Mouse (Mus musculus) testis, adult 2 months (tissue): Measurements from ENCODE around the gene Colgalt2. TPM values are rescaled to one million over a fixed set of nuclear protein-coding genes. Genes with fewer than 3 reads are reported as not detected.
A peak's percentile ranks its signal among the peaks of the same experiment; 100 is the strongest.
"Not testable (repeated sequence)": the region's sequence is repeated elsewhere in the genome, so short reads cannot be mapped to it uniquely, and the experiment has no call there.

ENCODE experiments used
- H3K27ac ChIP-seq: fragments of 200-500 bp; 2 replicates; pipeline ENCODE4 v1.5.1; 2012; ENCODE audit warnings: low read depth, low read length; ENCODE audit not compliant: control insufficient read depth, insufficient read depth
- H3K27me3 ChIP-seq: fragments of 200-500 bp; 2 replicates; pipeline ENCODE4 v1.6.1; 2012; ENCODE audit warnings: mild to moderate bottlenecking, low read length, moderate library complexity; ENCODE audit not compliant: control insufficient read depth, insufficient read depth
- H3K36me3 ChIP-seq: fragments of 200-500 bp; 2 replicates; pipeline ENCODE4 v1.6.1; 2012; ENCODE audit warnings: mild to moderate bottlenecking, low read length; ENCODE audit not compliant: control insufficient read depth, insufficient read depth
- H3K4me1 ChIP-seq: fragments of 200-500 bp; 2 replicates; pipeline ENCODE4 v1.6.1; 2012; ENCODE audit warnings: low read length; ENCODE audit not compliant: control insufficient read depth, insufficient read depth
- H3K4me3 ChIP-seq: fragments of 200-500 bp; 2 replicates; pipeline ENCODE4 v1.5.1; 2012; ENCODE audit warnings: low read depth, mild to moderate bottlenecking, low read length, moderate library complexity, mixed read lengths; ENCODE audit not compliant: control insufficient read depth
- CTCF ChIP-seq: fragments of 200-500 bp; IDR thresholded peaks from 2 replicates; pipeline ENCODE4 v1.5.1; 2012; ENCODE audit warnings: low read depth, mild to moderate bottlenecking, inconsistent platforms, low read length, moderate library complexity; ENCODE audit not compliant: control insufficient read depth, insufficient read depth, insufficient replicate concordance
- POLR2A ChIP-seq: fragments of 200-500 bp; IDR thresholded peaks from 2 replicates; pipeline ENCODE4 v1.6.1; 2012; ENCODE audit warnings: low read depth, mild to moderate bottlenecking, inconsistent platforms, low read length, moderate library complexity; ENCODE audit not compliant: control insufficient read depth
- polyA plus RNA-seq: library from polyadenylated mRNA; depleted of rRNA; stranded (reverse); fragments of >200 nt; gene quantifications from 2 replicates; pipeline ENCODE4 v1.2.3, GENCODE M21; 2012; rRNA removed

The Colgalt2 gene
- 0.07 and 0.10 TPM in 2 replicates for polyA plus RNA-seq

DNA sequence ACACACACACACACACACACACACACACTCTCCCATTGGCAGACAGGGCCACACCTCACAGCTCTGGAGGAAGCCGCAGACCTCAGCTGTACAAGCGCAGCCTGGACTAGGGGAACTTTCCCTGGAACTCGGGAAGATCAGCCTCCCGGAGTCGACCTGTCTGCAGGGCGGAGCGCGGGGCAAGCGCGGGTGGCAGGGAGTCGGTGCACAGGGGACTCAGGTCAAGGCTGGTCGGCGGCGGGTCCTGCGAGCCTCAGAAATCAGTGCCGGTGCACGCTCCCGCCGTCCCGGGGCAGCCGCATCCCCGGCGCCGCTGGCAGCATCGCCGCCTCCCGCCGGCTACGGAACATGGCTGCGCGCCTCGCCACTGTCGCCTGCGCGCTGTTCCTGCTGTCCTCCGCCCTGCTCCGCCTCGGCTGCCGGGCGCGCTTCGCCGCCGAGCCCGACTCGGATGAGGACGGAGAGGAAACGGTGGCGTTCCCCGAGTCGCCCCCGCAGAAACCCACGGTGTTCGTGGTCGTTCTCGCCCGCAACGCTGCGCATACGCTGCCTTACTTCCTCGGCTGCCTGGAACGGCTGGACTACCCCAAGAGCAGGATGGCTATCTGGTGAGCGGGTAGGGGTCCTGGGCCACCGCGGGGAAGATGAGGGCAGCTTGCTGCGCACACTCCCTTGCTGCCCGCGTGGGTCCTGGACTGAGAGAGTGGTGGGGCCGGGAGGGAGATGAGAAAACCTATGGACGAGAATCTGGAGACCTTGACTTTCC, at the start of gene Colgalt2:
TSS of gene Colgalt2 (plus strand) at position 41 of the 766 bp plus-strand sequence.
- Histone ChIP-seq H3K36me3 (no peaks in the 10 kb centered on the region), H3K4me3 (peak within 1 kb of the TSS; percentile 56), H3K4me1 (peaks cover 6% of the 10 kb centered on the region), H3K27ac (no peak within 1 kb of the TSS), H3K27me3 (no peaks in the 10 kb centered on the region)
- TF ChIP-seq CTCF = no peak
- no peak for TF ChIP-seq POLR2A

DNA sequence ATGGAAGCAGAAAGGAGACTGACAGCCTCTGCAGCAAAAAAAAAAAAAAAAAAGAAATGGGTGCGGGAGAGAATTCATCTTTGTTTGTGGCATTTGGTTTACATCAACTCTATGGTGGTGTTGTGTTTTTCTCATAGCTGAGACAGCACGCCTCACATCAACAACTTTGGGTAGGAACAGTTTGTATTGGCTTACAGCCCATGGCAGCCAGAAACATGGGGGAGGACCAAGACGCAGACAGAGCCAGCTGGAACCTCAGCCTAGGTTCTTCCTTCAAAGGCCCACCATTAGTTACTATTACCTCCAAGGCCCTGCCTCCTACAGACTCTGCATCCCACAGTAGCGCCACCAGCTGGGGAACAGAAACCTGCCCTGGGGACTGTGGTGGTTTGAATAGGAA, 42.9 kb upstream of the Colgalt2 start:
- TF ChIP-seq CTCF (no peak), POLR2A (no peak)
- Histone ChIP-seq H3K4me1 (no peaks in the 10 kb centered on the region), H3K27ac (no peak overlapping the region), H3K36me3 (no peaks in the 10 kb centered on the region), H3K4me3 (no peak overlapping the region), H3K27me3 (no peaks in the 10 kb centered on the region)

DNA sequence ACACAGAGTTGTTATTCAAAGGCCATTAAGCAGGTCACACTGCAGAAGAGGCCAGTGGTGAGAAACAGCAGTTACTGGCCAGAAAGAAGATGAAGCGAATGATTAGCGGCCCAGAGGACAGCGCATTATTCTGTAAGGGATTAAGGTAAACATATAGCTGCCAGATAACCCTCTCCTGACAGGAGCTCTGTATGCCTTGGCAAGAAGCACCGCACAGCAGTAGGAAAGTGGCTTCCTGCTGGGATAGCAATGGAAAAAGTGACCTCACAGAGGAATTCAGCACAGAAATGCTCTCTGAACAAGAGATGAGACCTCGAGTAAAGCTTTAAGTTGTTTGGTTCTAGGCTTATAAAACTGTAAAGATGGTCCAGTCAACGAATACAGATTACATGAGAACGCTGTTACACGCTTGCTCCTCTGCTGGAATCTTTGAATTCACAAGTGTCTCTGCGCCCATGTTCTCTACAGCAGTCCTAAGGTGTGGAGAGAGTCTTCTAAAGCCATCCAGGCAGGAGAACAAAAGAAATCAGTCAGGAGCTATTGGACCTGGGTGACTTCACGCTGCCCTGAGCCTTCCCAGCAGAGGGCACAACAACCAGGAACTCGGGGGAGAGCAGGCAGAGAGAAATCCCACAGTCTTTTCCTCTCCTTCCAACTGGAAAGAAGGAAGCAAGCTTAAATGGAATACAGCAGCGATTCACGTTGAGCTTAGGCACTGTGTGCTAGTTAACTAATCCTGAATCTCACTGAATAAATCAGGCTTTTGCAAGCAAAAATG, 31.1 kb upstream of the Colgalt2 start:
- no peak for TF ChIP-seq POLR2A
- TF ChIP-seq CTCF = no peak
- no peaks in the 10 kb centered on the region for H3K4me1 ChIP-seq
- H3K27ac ChIP-seq = no peak overlapping the region
- H3K36me3 ChIP-seq = no peaks in the 10 kb centered on the region
- H3K4me3 ChIP-seq = no peak overlapping the region
- H3K27me3 ChIP-seq = no peaks in the 10 kb centered on the region

DNA sequence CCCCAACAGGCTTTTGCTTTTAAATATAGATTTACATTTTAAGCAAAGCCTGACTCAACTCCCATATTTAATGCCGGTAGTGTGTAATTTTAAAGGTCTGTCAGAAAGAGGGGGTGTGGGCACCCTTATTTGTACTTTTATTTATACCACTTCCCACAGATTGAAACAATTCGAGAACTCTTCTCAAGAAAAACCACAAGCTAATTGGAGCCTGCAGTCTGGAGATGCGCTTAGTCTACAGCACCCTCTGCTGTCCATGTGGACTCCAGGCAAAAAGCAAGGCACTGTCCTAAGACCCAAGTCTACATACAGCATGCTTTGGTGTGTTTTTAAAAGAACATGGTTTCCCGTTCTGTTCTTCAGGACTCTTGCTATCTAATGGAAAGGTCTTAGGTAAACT, 30.5 kb upstream of the Colgalt2 start:
- H3K27ac ChIP-seq = no peak overlapping the region

DNA sequence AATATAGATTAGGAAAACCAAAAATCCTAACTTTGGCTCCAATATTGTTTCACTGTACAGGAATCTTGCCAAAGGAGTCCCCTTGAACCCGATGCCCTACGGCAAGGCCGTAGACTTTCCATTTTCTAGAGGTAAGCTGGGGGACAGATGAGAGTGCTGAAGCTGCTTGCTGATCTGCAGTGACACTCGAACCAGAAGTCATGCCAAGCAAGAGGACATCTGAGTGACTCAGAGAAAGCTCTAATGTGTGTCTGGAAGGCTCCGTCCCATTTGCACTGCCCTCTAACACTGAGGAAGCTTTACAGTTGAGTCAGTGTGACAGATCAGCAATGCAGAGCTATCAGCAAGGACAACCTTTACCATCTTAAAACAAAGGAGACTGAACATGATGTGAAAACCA, 21.3 kb upstream of the Colgalt2 start:
- TF ChIP-seq POLR2A = no peak
- no peak for TF ChIP-seq CTCF
- Histone ChIP-seq H3K27ac (no peak overlapping the region), H3K27me3 (no peaks in the 10 kb centered on the region), H3K4me1 (no peaks in the 10 kb centered on the region), H3K36me3 (no peaks in the 10 kb centered on the region), H3K4me3 (no peak overlapping the region)

More for the DNA sequence above, 30.5 kb upstream of the Colgalt2 start:
- H3K4me3 ChIP-seq = no peak overlapping the region
- H3K4me1 ChIP-seq = no peaks in the 10 kb centered on the region
- H3K27me3 ChIP-seq = no peaks in the 10 kb centered on the region
- no peaks in the 10 kb centered on the region for H3K36me3 ChIP-seq
- TF ChIP-seq CTCF = peak; percentile 34; the same call in 1 of the 2 replicates
- TF ChIP-seq POLR2A = no peak

DNA sequence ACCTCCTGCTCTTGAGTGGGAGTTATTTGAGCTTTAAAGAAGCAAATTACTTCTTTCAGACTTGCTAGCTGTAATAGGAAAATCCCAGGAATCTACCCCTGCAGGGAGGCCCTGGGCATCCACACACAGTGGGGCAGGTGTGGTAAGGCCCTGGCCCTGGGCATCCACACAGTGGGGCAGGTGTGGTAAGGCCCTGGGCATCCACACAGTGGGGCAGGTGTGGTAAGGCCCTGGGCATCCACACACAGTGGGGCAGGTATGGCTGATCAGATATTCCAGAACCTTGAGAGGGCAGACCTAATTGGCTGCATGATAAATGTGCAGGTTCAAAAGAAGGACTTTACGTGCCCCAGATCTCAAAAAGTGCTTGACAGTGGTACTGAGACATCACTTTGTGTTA, 15.0 kb upstream of the Colgalt2 start:
- Histone ChIP-seq H3K36me3 (no peaks in the 10 kb centered on the region), H3K4me1 (0 out of 2 replicates have a peak, but pooled peaks cover 2% of the 10 kb centered on the region), H3K4me3 (no peak overlapping the region), H3K27me3 (no peaks in the 10 kb centered on the region), H3K27ac (no peak overlapping the region)
- no peak for TF ChIP-seq CTCF
- no peak for TF ChIP-seq POLR2A

DNA sequence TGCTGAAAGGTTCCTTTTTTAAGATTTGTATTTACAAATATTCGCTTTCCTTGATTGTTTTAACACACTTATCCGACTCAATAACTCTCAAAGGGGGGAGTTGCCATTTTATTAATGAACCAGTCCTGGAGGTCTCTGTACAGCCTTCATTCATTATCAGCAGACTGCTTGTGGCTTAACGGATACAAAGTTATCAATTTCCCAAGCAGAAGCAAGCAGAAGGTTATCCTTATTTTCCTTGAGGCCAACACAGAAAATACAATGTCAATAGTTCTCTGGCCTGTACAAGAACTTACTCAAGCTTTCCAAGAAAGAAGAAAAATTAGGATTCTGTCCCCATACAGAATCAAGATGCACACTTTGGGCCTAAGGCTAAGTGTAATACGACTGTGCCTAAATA, 13.9 kb upstream of the Colgalt2 start:
- not testable (repeated sequence) for H3K27ac ChIP-seq

DNA sequence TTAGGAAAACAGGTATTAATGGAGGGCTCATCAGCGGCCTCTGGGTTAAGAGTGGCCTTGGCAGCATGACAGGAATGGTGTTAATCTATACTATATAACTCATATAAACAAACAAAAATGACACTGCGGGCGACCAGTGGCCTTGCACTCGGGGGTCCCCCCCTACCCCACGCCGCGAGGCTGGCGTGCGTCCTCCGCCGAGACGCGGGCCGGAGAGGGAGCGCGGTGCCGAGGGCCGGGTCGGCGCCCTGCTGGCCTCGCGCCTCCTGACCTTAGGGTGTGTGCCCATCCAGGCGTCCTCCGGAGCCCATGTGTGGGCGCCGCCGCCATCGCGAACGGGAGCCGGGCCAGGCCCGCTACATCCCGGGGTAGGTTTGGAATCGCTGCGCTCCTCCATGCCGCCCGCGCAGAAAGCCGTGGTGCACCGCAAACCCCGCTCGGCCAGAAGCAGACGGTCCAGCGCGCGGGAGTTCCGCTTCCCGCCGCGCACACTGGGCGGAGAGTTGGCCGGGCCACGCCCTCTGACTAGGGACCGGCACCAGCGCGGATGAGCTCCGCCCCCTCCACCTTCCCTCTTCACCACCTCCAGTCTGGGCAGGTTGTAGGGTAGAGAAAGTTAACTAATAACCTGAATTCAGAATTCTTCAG, 13.3 kb upstream of the Colgalt2 start, which contains the start of gene Tsen15:
TSS of gene Tsen15 (minus strand) at position 501 of the 648 bp plus-strand sequence.
- H3K36me3 ChIP-seq = no peaks in the 10 kb centered on the region
- TF ChIP-seq CTCF (no peak), POLR2A (peak; percentile 77)
- H3K27me3 ChIP-seq = no peaks in the 10 kb centered on the region
- peak within 1 kb of the TSS; percentile 96 for H3K4me3 ChIP-seq
- H3K27ac ChIP-seq = peak within 1 kb of the TSS; percentile 77
- 0 out of 2 replicates have a peak, but pooled peaks cover 2% of the 10 kb centered on the region for H3K4me1 ChIP-seq

More for the DNA sequence above, 13.9 kb upstream of the Colgalt2 start:
- H3K36me3 ChIP-seq, H3K4me1 ChIP-seq, H3K27me3 ChIP-seq: not testable (repeated sequence)
- H3K4me3 ChIP-seq = peak overlapping the region; percentile 96; the same call in 1 of the 2 replicates
